Mouse (Mus musculus) layer of hippocampus, adult 9-11 months (tissue): ENCODE measurements around the gene Ugt1a6b.

ENCODE experiments used
- DNase-seq: peaks from one replicate; pipeline ENCODE4 v3.0.0; 2022

The Ugt1a6b gene

DNA sequence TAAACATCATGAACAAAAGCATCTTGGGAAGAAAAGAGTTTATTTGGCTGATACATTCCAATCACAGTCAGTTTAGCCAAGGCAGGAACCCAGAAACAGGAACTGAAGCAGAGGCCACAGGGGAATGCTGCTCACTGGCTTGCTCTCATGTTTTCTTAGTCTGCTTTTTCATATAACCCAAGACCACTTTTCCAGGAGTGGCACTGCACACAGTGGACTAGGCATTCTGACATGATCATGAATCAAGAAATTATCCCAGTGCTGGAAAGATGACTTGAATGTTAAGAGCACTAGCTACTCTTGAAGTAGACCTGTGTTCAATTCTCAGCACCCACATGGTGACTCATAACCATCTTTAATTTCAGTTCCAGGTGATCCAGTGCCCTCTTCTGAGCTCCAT is 122.7 kb downstream of the Ugt1a6b start:
- no peak for DNase-seq

DNA sequence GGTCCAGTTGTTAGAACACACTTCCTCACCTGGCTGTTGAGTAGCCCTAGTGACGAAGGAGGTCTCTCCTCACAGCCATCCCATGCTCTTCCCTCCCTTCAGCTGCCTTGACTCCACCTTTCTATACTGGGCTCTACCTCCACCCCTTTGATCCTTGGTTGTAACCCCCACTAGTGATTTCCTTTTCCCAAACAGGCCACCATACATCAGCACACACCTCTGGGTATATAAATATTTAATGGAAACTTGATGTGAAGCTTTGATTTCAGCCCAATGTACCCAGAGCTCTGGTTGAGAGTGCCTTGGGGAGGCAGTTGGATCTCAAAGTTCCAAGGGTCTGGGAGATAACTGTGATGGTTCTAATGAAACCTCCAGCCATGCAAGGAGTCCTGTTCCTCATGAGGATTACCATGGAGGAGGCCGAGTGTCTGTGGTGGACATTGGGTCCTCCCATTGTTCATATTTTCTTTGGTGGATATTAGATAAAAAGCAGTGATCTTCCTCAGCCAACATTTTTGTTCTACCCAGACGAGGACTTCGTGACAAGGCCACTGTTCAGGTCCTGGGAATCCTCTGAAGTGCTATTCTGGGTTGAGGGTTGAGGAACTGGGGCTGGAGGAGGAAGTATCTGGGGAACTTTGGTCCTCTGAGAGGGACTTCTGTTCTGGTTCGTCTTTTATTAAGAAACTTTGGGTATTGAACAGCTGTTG is 123.8 kb downstream of the Ugt1a6b start, which contains the start of gene Mroh2a:
Gene Mroh2a (plus strand): TSS at position 317 of the 710 bp plus-strand sequence.
- DNase-seq: no peak

DNA sequence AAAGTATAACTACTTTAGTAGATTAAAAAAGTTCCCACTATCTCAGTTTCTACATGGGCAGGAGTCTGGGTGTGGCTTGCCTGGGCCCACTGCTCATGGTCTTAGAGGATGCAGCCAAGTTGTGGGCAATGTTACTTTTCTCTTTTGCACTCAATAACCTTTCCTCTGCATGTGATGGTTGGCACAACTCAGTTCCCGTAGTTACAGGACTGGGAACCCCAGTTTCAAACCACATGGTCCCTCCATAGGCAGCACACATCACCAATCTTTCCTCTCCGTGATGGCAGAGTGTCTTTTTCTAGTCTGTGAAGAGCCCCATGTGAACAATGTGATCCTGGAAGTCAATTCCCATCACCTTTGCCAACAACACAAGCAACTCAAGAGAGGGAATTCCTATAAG is 124.4 kb downstream of the Ugt1a6b start:
- no peak for DNase-seq

DNA sequence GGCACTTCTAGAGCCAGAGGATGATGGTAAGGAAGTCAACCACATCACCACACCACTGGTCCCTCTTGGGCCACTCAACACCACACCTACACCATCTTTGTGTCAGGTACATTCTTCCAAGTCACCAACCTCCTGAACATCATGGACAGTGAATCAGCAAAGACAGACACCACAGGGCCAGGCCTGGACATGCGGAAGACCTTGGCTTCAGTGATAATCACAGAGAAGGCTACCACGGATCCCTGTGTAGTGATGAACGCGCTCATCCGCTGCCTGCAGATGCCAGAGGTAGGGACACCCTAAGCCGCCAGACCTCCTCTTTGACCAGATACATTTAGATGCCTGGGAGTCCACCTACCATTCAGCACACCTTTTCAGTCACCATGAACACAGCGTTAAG is 125.1 kb downstream of the Ugt1a6b start:
- DNase-seq: no peak

DNA sequence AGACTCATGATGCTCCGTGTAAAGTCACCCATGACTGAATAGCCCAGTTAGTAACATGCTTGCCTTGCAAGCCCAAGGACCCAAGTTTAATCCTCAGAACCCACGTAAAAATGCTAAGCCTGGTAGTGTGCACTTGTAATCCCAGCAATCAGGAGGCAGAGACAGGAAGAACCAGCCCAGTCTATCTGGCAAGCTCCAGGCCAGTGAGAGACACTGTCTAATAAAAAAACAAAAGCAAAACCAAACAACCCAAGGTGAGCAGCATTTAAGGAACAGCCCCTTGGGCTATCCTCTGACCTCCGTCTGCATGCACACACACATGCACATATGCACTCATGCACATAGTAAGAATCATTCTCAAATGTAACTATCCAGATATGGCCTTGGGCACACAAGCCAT is 126.5 kb downstream of the Ugt1a6b start:
- DNase-seq: no peak

DNA sequence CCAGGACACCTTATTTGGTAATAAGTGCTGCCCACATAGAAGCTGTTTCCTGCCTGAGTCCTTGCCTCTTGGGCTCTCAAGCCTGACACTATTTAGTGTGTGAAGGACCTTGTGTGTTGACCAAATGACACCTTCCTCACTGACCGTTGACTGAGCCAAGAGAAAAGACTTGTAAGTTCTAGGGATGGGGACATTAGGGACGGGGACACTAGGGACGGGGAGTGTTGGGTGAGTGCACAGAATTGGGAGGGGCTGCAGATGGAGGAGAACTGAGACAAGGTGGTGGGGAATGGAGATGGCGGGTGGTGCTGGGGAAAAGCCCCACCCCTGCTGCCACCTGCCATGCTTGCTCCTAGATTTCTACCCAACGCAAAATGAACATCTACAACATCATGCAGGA is 126.9 kb downstream of the Ugt1a6b start:
- DNase-seq: no peak

DNA sequence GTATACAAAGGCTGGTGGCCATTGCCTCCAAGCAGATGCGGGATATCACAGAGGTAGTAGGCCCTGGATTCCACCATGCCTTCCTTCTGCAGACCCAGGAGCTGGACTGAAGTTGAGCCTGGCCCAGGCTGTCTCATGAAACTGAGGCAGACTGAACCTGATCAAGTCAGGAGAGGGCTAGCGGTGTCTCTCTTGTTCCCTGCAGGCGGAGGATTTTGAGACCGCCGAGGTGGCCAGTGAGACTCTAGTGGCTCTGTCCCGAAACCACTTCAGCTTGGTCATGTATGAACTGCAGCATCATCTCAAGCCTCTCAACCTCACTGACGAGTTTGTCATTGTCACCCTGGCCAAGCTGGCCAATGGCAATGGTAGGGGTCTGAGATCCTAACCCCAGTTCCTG is 127.4 kb downstream of the Ugt1a6b start:
- DNase-seq: no peak

DNA sequence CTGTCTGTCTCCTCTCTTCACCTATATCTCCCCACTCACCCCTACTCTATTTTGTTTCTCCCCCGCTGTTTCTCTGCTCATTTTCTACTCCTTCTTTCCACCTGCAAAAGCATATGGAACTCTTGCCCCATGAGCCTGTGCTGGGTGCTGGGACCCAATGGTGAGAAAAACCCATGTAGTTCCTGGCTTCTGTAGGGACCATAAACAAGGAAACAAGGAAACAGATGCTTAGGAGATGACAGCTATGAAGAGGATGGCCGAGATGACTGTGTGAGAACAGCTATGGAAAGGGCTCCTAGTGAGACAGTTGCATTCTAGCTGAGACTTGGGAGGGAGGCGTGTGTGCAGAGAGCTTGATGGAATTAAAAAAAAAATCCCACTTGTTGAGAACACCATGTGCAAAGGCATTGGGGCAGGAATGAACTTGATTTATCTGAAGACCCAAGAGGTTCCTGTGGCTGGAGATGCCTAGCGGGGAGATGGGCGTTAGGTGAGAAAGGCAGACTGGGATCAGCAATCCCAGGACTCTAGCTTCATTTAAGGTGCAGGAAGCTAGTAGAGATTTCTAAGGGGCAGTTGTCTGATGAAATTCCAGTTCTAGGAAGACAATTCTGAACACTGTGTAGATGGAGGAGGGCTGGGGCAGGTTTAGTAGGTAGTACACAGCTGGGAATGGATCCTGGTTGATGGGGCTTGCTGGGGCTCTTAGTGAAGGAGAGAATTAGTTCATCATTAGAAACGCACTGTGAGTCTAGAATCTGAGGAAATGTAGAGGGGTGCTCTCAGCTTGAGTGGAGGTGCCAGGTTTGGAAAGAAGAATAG is 128.1 kb downstream of the Ugt1a6b start:
- no peak for DNase-seq

DNA sequence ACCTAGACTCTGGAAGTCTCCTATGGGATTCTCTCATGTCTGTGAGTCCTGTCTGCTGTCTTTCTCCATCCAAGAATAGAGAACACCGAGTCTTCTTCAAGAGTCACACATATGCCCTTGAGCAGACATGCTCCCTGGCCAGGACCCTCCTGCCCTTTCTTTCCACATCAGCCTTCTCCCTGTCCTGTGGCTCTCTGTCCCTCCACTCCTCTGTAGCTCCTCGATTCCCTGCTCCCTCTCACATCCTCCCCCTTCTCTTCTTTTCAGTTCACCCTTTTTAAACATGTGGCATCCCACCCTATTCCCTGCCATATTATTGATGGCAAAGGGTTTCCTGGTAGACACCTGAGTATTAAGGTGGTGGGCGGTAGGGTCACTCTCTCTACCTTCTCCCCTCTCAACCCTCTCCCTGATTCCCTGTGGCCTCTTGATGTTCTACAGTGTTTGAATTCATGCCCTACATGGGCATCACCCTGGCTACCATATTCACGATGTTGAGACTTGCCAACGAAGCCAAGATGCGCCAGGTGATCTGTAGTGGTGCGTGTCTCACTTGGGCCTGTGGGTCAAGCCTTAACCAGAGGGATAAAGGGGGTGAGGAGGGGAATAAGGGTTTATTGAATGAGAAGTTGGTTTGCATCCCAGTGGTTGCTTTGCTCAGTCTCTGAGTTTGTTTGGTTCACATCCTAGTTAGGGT is 128.9 kb downstream of the Ugt1a6b start:
- no peak for DNase-seq

DNA sequence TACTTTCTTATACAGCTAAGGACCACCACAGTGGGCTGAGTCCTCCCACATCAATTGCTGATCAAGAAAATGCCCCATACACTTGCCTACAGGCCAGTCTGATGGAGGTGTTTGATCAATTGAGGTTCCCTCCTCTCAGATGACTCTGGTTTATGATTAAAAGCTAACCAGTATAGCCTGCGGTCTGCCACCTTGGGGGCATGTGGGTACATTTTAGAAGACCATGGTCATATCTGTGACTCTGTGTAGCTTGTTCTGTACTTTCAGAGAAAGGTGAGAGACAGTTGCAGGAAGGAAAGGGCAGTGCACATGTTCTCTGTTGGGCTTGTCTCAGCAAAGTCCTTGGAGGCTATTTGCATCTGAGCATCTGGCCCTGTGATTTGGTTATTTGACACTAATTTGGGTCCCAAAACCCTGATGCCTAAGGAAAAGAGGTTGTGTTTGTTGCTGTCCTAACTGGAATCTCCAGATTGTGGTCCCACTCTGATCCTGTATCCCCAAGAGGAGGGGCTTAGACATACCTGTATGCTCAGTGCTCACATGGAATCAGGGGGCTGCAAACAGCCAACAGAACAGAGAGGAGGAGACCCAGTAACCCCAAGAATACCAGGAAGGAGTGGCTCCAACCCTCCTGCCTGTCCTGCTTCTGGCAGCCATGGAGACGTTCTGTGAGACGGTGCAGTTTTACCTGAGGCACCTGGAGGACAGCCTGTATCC is 129.8 kb downstream of the Ugt1a6b start:
- no peak for DNase-seq

DNA sequence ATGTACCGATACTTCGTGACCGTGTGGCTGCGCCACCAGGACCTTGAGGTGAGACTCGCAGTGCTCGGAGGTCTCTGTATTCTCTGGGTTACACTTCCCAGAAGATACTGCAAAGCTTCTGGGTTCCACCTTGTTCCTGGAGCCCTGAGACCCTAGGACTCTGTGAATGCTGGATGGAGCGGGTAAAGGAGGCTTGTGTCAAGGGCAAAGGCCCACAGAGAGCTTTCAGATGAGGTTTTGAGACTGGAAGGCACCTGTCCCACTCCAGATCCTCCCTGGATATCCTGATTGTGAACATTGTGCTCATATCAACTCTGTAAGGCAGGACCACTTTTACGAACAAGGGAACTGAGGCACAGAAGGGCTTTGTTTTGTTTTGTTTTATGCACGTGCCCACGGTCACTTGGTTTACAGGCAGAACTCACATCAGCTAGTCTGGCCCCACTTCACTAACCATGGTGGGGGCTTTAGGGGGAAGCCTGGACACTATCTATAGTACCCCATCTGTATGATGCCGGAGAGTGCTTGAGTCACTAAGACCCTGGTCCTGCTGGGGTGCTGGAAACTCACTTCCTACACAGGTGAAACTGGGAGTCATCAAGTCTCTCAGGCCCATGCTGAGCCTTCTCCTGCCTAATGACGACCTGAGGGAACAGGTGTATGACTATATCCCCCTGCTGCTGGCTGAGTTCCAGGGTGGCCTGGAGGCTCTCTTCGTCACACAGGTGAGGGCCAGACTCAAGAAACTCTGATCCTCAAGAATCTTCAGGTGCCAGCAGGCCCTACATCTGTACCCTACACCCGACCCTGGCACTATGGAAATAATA is 130.6 kb downstream of the Ugt1a6b start:
- DNase-seq: no peak

DNA sequence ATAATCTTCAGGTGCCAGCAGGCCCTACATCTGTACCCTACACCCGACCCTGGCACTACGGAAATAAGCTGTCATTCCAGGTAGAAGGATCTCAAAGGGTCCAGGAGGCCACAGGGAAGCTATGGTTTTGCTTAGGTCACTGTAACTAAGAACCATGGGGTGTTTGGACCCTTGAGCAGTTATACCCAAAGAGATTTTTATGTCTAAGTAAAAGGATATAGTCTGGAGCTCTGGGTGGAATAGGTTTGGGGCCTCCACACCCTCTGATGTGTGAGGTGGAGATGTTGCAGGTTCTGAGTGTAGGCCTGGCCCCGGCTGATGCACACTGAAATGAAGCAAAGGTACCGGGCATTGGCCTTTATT is 131.2 kb downstream of the Ugt1a6b start:
- DNase-seq: no peak

DNA sequence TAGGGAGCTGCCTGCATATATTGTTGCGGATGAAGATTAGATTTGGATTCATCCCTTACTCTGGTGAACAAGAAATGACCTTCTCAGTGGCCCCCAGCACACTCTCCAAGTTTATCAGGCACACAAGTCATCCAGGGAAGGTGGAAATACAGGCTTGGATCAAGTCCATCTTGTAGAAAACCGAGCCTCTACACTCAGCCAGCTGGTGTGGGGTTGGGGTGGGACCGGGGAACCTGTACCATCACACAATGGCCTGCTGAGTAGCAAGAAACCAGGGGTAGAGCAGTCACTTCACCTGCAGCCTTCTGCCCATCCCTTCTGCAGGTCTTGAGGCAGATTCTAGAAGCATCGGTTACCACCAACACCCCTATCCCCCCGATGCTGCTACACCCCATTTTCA is 131.6 kb downstream of the Ugt1a6b start:
- DNase-seq: no peak

DNA sequence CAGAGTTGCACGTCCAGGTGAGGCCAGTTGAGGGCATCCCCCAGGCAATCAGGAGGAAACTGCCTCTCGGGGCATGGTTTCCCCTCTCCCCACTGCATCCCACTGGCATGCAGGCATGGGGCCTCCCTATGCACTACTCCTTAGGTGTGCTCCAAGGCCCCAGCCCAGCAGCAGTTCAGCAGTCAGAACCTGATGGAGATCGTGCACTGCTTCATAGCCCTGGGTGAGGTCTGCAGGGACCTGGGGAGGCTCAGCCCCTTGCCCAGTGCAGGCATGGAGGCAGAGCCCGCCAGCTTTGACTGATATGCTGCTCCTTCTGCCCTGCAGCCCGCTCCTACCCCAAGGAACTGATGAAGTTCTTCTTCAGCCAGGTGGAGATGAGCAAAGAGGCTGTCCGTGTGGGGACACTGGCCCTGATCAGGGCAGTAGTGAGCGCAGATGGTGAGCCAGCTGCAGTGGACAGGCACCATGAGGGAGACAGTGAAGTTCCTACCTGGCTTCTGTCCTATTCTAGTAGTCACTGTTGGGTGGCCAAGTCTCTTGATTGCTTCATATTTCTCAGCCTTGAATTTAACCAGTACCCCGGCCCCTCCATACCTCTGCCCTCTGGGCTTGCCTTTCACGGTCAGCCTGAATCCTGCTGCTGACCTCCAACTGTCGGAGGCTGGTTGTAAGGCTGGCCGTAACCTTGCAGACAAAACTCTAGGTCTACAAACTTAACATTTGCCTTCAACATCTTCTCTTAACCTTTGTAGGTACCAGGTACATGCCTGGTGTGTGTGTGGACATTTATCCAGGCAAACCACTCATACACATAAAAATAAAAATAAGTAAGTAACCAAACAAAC is 132.2 kb downstream of the Ugt1a6b start:
- no peak for DNase-seq

DNA sequence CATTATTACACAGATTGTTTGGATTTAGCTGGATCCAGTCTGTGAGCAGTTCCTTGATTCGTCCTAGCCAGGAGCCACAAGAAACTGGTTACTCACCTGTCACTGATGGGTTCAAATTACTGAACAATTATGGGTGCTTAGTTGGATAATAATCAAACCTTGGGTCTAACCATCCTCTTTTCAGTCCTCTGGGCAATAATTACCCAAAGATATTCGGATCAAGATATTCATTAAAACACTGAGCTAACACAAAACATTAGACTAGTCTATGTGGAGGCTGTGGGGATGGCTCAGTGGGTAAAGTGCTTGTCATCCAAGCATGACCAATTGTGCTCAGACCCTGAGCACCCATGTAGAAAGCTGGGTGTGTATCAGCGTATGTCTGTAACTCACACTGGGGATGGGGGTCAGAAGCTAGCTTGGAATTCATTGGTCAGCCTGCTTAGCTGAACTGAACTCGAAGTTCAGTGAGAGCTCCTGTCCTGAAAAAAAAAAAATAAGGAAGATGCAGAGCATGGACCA is 132.9 kb downstream of the Ugt1a6b start:
- no peak for DNase-seq

DNA sequence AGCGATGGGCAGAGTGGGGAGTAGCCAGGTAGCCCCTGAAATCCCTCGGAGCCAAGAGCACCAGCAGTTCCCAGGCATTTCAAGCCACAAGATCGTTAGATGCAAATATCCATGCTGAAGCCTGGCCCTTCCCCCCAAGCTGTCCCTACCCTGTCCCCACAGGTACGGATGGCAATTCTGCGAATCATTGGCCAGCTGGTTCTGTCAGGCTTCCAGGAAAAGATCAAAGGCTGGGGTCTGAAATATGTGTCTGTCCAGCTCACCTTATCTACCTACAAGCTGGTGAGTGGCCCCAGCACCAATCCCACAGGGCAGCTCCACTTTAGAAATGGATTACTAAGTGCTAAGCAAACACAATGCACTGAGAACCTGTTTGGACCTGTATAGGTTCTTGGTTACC is 134.3 kb downstream of the Ugt1a6b start:
- DNase-seq: no peak

DNA sequence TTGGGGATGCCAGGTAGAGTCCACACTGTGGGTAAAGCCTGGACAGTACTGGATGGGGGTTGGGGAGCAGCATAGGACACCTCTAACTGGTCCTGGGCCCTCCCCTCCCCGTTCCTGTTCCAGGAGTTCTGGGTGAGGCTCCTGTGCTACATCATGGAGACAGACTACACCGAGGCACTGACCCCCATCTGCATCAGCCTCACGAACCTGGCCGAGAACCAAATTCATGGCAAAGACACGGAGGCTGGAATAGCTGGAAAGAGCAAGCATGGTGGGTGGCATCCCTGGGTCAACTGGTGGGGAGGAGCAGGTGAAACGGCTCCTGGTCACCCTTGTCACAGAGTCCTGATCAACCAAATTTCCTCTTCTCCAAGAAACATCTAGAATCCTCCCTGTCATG is 135.7 kb downstream of the Ugt1a6b start:
- no peak for DNase-seq

DNA sequence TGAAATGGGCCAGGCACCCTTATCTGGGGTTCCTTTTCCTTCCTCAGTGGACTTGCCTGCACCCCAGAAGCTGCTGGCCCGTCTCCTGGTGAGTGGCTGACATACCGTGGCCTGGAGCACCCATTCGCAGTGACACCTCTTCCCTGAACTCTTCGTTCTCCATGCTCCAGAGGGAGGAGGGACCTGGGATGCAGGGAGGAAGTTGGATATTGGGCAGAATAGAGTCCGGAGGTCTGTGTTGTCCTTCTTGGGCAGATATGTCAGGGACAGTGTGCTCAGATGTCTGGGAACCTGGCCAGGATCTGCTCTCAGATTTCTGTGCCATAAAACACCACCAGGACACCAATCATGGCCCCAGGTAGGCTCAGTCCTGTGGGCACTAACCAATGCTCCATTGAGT is 137.0 kb downstream of the Ugt1a6b start:
- no peak for DNase-seq

DNA sequence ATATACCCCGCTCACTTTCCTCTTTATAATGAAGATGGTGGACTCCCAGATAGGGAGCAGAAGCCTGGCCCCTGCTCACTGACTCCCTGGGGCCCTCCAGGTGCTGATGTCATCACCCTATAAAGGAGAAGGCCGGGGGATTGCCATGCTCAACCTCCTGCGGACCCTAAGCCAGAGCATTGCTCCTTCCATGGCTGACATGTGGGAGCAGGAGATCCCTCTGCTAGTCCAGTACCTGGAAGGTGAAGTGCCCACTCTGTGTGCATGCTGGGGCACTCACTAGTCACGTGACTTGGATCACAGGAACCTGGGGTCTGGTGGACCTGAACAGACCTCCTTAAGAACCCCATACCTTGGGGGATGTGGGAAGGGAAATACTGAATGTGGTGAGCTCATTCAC is 137.5 kb downstream of the Ugt1a6b start:
- no peak for DNase-seq

DNA sequence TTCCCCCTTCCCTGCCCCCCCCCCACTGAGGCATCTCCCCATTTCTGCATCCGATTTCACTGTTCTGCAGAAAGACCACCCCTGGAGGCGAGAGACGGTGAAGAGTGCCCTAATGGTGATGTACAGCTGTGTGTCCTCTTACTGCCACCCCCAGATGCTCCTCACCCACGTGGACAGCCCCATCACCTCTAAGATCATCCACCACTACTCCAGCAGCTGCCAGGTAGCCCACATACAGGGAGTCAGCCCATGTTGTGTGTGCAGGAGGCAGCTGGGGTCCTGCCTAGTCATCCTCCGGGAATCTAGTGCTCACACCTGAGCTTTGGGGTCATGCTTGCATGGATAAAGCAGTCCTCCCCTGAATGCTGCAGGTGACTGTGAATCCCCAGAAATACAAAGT is 140.8 kb downstream of the Ugt1a6b start:
- DNase-seq: no peak

DNA sequence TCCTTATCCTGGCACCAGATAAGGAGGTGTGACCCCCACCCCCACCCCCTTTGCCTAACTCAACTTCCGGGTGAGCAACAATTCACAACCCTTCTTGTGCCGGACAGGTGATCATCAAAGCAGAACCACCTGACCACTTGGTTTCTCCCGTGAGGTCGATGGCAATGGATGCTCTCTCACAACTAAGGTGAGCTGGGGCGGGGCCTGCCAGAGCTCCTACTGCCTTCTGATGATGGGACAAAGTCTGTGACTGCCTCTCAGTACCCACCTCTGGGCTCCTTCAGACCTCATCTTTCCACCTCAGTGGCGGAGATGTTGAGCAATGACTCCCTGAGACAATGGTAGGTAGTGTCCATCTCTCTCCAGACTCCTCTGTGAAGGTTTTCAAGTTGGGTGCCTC is 142.8 kb downstream of the Ugt1a6b start:
- no peak for DNase-seq
